Mouse (Mus musculus) midbrain, embryonic 13.5 days (tissue): ENCODE data around the gene Zfp872. TPM values are rescaled to one million over a fixed set of nuclear protein-coding genes. Genes with fewer than 3 reads are reported as not detected.

Experiments
- ATAC-seq: fragments of 200-750 bp; cut with Nextera tagmentation; 2 replicates; pipeline ENCODE4 v1.8.0; 2017; ENCODE audit warnings: mild to moderate bottlenecking, moderate TSS enrichment, moderate library complexity
- H3K27ac ChIP-seq: fragments of 300-500 bp; sonication (generic); 2 replicates; pipeline ENCODE4 v1.5.1; 2015; ENCODE audit warnings: inconsistent platforms, mild to moderate bottlenecking, moderate library complexity
- H3K27me3 ChIP-seq: fragments of 300-500 bp; sonication (generic); 2 replicates; pipeline ENCODE4 v1.6.1; 2015; ENCODE audit warnings: mild to moderate bottlenecking, inconsistent platforms
- H3K36me3 ChIP-seq: fragments of 300-500 bp; sonication (generic); 2 replicates; pipeline ENCODE4 v1.6.1; 2015; ENCODE audit warnings: mild to moderate bottlenecking, inconsistent platforms
- H3K4me1 ChIP-seq: fragments of 300-500 bp; sonication (generic); replicated peaks from 2 replicates; pipeline ENCODE4 v1.6.1; 2015; ENCODE audit warnings: inconsistent platforms
- H3K4me2 ChIP-seq: fragments of 300-500 bp; sonication (generic); replicated peaks from 2 replicates; pipeline ENCODE4 v1.6.1; 2015; ENCODE audit warnings: moderate library complexity, mild to moderate bottlenecking, inconsistent platforms
- H3K4me3 ChIP-seq: fragments of 300-500 bp; sonication (generic); replicated peaks from 2 replicates; pipeline ENCODE4 v1.5.1; 2015; ENCODE audit warnings: mild to moderate bottlenecking, inconsistent platforms
- H3K9ac ChIP-seq: fragments of 300-500 bp; sonication (generic); replicated peaks from 2 replicates; pipeline ENCODE4 v1.6.1; 2015; ENCODE audit warnings: mild to moderate bottlenecking, inconsistent platforms
- H3K9me3 ChIP-seq: fragments of 300-500 bp; sonication (generic); 2 replicates; pipeline ENCODE4 v1.6.1; 2016; ENCODE audit warnings: mild to moderate bottlenecking, inconsistent platforms
- WGBS: fragments of 180-500 bp; shearing (Covaris S2); methylation state at CpG from one replicate; pipeline ENCODE4 v1.1.7; 2015; 5-methylcytosine and 5-hydroxymethylcytosine counted together
- polyA plus RNA-seq: library from polyadenylated mRNA; unstranded; fragments of >200 nt; fragmentation: Nextera tagmentation; extraction: Ambion mirVana; gene quantifications from 2 replicates; pipeline ENCODE4 v1.2.1, GENCODE M21; 2015

Gene Zfp872
- polyA plus RNA-seq, 1 experiment from 2014 or later, result 0.24 TPM

- Histone ChIP-seq H3K4me3 (no peak overlapping the region), H3K4me2 (no peak overlapping the region)
Measured at GRCm38 (mm10) chr9:22230061-22230460, 42.2 kb downstream of the Zfp872 start.

GRCm38 (mm10) chr9:22230556-22230955 lies 42.7 kb downstream of the Zfp872 start:
- H3K27ac ChIP-seq, result no peak overlapping the region

More at GRCm38 (mm10) chr9:22230061-22230460, 42.2 kb downstream of the Zfp872 start:
- Histone ChIP-seq H3K4me1 (peaks cover 5% of the 10 kb centered on the region), H3K27me3 (no peaks in the 10 kb centered on the region), H3K9me3 (no peaks in the 10 kb centered on the region), H3K36me3 (0 out of 2 replicates have a peak, but pooled peaks cover 1% of the 10 kb centered on the region), H3K27ac (no peak overlapping the region), H3K9ac (no peak overlapping the region)
- ATAC-seq, result no peak
- WGBS, result 89% methylated on average over 3 of the region's 3 CpGs

GRCm38 (mm10) chr9:22240001-22240400 lies 52.1 kb downstream of the Zfp872 start:
- H3K9ac ChIP-seq, result no peak overlapping the region
- H3K4me2 ChIP-seq, result no peak overlapping the region
- 98% methylated on average over 4 of the region's 4 CpGs for WGBS
- no peaks in the 10 kb centered on the region for H3K4me1 ChIP-seq
- no peak overlapping the region for H3K27ac ChIP-seq
- H3K36me3 ChIP-seq, result peaks cover 71% of the 10 kb centered on the region
- peaks cover 10% of the 10 kb centered on the region for H3K9me3 ChIP-seq
- H3K27me3 ChIP-seq, result no peaks in the 10 kb centered on the region
- no peak overlapping the region for H3K4me3 ChIP-seq
- ATAC-seq, result no peak

More at GRCm38 (mm10) chr9:22230556-22230955, 42.7 kb downstream of the Zfp872 start:
- Histone ChIP-seq H3K4me2 (no peak overlapping the region), H3K9me3 (no peaks in the 10 kb centered on the region), H3K9ac (no peak overlapping the region), H3K27me3 (no peaks in the 10 kb centered on the region), H3K4me1 (peaks cover 5% of the 10 kb centered on the region), H3K36me3 (0 out of 2 replicates have a peak, but pooled peaks cover 6% of the 10 kb centered on the region), H3K4me3 (no peak overlapping the region)
- ATAC-seq, result no peak

- Histone ChIP-seq H3K27ac (no peak overlapping the region), H3K4me2 (no peak overlapping the region), H3K4me3 (no peak overlapping the region), H3K36me3 (peaks cover 86% of the 10 kb centered on the region), H3K9ac (no peak overlapping the region), H3K4me1 (no peaks in the 10 kb centered on the region), H3K9me3 (peaks cover 34% of the 10 kb centered on the region), H3K27me3 (no peaks in the 10 kb centered on the region)
- 94% methylated on average over 2 of the region's 2 CpGs for WGBS
- ATAC-seq, result no peak
Measured at GRCm38 (mm10) chr9:22244242-22244641, 56.4 kb downstream of the Zfp872 start.

Other genes starting within 250 kb of the Zfp872 start
- 9.8 and 12.6 TPM in 2 replicates for gene Swsap1, start 232.3 kb upstream of the Zfp872 start, polyA plus RNA-seq
- gene Epor, start 224.6 kb upstream of the Zfp872 start, polyA plus RNA-seq, result 1.4 and 2.5 TPM in 2 replicates
- gene Rgl3, start 198.6 kb upstream of the Zfp872 start, polyA plus RNA-seq, result 1.0 and 1.4 TPM in 2 replicates
- 3.9 and 4.9 TPM in 2 replicates for gene Ccdc151, start 185.5 kb upstream of the Zfp872 start, polyA plus RNA-seq
- 94.7 and 99.3 TPM in 2 replicates for gene Prkcsh, start 185.3 kb upstream of the Zfp872 start, polyA plus RNA-seq
- gene Elavl3, start 136.1 kb upstream of the Zfp872 start, polyA plus RNA-seq, result 84.4 and 89.4 TPM in 2 replicates
- not detected in 2 replicates for gene Gm49318, start 116.8 kb upstream of the Zfp872 start, polyA plus RNA-seq
- 17.7 and 19.8 TPM in 2 replicates for gene Zfp653, start 116.7 kb upstream of the Zfp872 start, polyA plus RNA-seq
- 44.3 and 50.3 TPM in 2 replicates for gene Ecsit, start 102.7 kb upstream of the Zfp872 start, polyA plus RNA-seq
- gene Cnn1, start 88.9 kb upstream of the Zfp872 start, polyA plus RNA-seq, result 1.7 and 2.0 TPM in 2 replicates
- 185 and 190 TPM in 2 replicates for gene Elof1, start 70.9 kb upstream of the Zfp872 start, polyA plus RNA-seq
- 0.42 and 0.64 TPM in 2 replicates for gene Acp5, start 52.4 kb upstream of the Zfp872 start, polyA plus RNA-seq
- 79.4 and 88.3 TPM in 2 replicates for gene Pigyl, start 31.2 kb upstream of the Zfp872 start, polyA plus RNA-seq
- 10.1 and 13.4 TPM in 2 replicates for gene Zfp809, start 37.6 kb downstream of the Zfp872 start, polyA plus RNA-seq
- gene Zfp599, start 71.8 kb downstream of the Zfp872 start, polyA plus RNA-seq, result 9.7 and 10.0 TPM in 2 replicates
- 39.9 and 43.3 TPM in 2 replicates for gene Zfp810, start 119.6 kb downstream of the Zfp872 start, polyA plus RNA-seq
- 10.7 and 12.1 TPM in 2 replicates for gene Anln, start 201.1 kb downstream of the Zfp872 start, polyA plus RNA-seq
- gene 9530077C05Rik, start 223.4 kb downstream of the Zfp872 start, polyA plus RNA-seq, result 9.2 and 9.9 TPM in 2 replicates